Mouse (Mus musculus): ENCODE measurements around the gene Tmem123. TPM values are rescaled to one million over a fixed set of nuclear protein-coding genes. Genes with fewer than 3 reads are reported as not detected.

Tmem123 gene
- total RNA-seq, 2 experiments from 2014 or later = 151 to 202 TPM

- DNase-seq (ENCODE audit: low spot score in 2 of 2) = no peak
These were observed 58.9 kb downstream of the Tmem123 start for GRCm38 (mm10) chr9:7822758-7823157.

- no peak for DNase-seq (ENCODE audit: low spot score in 2 of 2)
These were observed 61.1 kb downstream of the Tmem123 start for GRCm38 (mm10) chr9:7824916-7825315.

- no peak for DNase-seq (ENCODE audit: low spot score in 2 of 2)
These were observed 64.9 kb downstream of the Tmem123 start for GRCm38 (mm10) chr9:7828706-7829105.

- DNase-seq (ENCODE audit: low spot score in 2 of 2) = no peak
These were observed 66.0 kb downstream of the Tmem123 start for GRCm38 (mm10) chr9:7829531-7830528.

GRCm38 (mm10) chr9:7833421-7833820 is 69.6 kb downstream of the Tmem123 start:
- DNase-seq (ENCODE audit: low spot score in 2 of 2) = no peak

GRCm38 (mm10) chr9:7835302-7835701 is 71.5 kb downstream of the Tmem123 start:
- no peak for DNase-seq (ENCODE audit: low spot score in 2 of 2)

- DNase-seq (ENCODE audit: low spot score in 2 of 2) = peak; percentile 35 to 43
These were observed 72.5 kb downstream of the Tmem123 start for GRCm38 (mm10) chr9:7836331-7836730.

- DNase-seq (ENCODE audit: low spot score in 2 of 2) = peak; percentile 92 to 94
These were observed 73.3 kb downstream of the Tmem123 start, which contains the start of gene Birc2 for GRCm38 (mm10) chr9:7836905-7837805. Birc2 (minus strand) TSS chr9:7837064.

GRCm38 (mm10) chr9:7837806-7838440 is 74.1 kb downstream of the Tmem123 start:
- peak in 1 of 2 experiments; percentile 48 for DNase-seq (ENCODE audit: low spot score in 2 of 2)

- DNase-seq (ENCODE audit: low spot score in 2 of 2) = peak in 1 of 2 experiments; percentile 46
These were observed 77.4 kb downstream of the Tmem123 start for GRCm38 (mm10) chr9:7841221-7841620.

Small RNA genes lying within 50 kb of the gene (microRNA-seq; reads per million reads assigned to microRNA genes)
- gene Mir5618 (ENCODE audit: borderline number of aligned reads in 2 of 2) = 0.95 to 1.2 reads per million in 2 experiments

Other genes starting within 250 kb of the Tmem123 start
- gene Mmp8, start 205.6 kb upstream of the Tmem123 start, total RNA-seq (2021) = under 1 TPM in 1 of 2 experiments, not detected in 1; 0.23 TPM
- gene Mmp27, start 192.6 kb upstream of the Tmem123 start, total RNA-seq (2021) = 1 to 10 TPM in 1 of 2 experiments, under 1 TPM in 1; 0.61 to 8.8 TPM
- gene Mmp20, start 135.8 kb upstream of the Tmem123 start, total RNA-seq (2021) = not detected
- not detected for gene Mmp7, start 72.0 kb upstream of the Tmem123 start, total RNA-seq (2021)
- 10 to 100 TPM; 38.8 to 50.5 TPM for gene Birc2, start 73.0 kb downstream of the Tmem123 start, total RNA-seq (2021)
- 10 to 100 TPM; 13.8 to 26.3 TPM for gene Birc3, start 109.1 kb downstream of the Tmem123 start, total RNA-seq (2021)
- 10 to 100 TPM; 72.0 to 83.7 TPM for gene Yap1, start 240.6 kb downstream of the Tmem123 start, total RNA-seq (2021)